Mouse (Mus musculus): Measurements from ENCODE around the gene Fto. TPM values are rescaled to one million over a fixed set of nuclear protein-coding genes. Genes with fewer than 3 reads are reported as not detected.

The Fto gene
- total RNA-seq, 2 experiments from 2014 or later = 122 to 128 TPM

DNA sequence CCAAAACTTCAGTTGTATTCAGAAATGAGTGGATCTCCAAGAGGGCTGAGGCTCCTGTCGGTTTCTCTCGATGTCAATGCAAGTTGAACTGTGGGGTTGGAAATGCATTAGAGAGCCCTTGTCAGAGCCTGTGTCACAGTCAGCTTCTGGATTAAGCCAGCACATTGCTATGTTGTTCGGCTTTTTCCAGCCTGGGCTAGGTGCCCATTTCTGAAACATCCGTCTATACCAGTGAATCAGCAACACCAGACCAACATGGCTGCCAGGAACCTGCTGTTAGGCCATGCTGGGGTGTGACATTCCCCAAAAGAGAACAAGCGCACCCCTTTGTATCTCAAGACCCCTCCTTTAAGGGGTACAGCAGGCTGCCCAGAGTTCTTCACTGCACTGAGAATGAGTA, 293.8 kb downstream of the Fto start:
- DNase-seq (ENCODE audit: extremely low spot score in 1 of 2, low spot score in 2 of 2) = no peak
- intact Hi-C loops (cut with DNase I) = no loop called here

DNA sequence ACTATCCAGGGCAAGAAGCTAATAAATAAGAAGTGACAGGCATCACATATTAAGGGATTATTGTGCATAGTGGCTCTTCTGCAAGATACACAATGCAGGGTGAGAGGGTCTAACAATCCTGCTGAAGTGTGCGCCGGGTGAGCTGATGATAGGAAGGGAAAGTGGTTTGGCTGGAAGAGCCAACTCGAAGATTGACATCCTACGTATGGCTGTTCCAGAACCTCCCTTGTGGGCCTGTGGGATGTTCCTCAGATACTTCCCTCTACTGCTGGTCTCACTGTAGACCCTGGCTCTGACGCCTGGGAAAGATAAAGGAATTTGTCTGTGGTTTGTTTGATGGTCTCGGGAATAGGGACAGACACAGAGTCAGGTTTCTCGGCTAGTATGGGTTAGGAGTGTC, 297.9 kb downstream of the Fto start:
- no peak for DNase-seq (ENCODE audit: extremely low spot score in 1 of 2, low spot score in 2 of 2)

DNA sequence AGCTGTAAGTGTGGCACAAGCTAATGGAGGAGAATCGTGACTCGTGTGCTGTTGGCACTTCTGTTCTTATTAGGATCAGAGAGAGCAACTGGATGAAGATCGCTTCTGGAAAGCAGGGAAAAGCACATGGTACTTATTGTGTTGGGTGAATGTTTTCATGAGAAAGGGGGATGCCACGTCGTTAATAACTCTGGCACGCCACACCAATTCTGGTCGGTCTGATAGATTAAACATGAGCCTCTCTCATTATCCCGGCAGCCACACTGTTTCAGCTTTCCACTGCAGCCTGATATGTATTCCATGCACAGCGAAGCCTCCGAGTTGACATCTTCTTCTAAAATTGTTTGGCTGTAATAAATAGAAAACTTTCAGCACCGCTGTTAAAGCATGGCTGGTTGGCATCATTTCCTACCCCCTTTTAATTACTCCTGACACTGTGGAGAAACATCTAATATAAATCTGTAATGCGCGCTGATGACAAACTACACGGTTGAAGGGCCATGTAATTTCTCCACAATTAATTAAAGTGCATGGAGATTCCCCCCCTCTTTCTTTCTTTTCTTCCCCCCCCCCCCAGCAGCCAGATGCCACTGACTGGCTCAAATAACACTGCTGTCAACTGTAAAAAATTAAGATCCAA, 298.5 kb downstream of the Fto start:
- intact Hi-C loops (cut with DNase I) = no loop called here
- no peak for DNase-seq (ENCODE audit: extremely low spot score in 1 of 2, low spot score in 2 of 2)

More for the DNA sequence above, 297.9 kb downstream of the Fto start:
- intact Hi-C loops (cut with DNase I) = no loop called here

GRCm38 (mm10) chr8:91612387-91613130, 299.2 kb downstream of the Fto start:
- DNase-seq (ENCODE audit: extremely low spot score in 1 of 2, low spot score in 2 of 2) = no peak
- intact Hi-C loops (cut with DNase I) = no loop called here

DNA sequence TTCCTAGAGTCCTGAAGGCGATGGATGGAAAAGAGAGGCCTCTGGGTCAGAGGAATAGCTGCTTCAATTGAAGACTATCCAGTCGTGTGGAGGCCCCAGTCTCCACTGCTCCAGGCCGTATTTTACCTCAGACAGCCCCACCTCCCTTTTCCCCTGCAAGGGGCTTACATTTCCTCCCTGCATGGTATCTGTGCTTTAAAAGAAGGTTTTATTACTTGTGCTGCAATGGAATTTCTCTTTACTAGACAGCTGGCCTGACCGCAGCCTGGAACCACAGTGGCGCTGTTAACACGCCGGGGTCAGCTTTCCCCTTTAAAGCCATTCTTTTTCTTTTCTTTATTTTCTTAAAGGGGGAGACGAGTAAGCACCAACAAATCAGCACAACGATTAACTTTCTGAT, 300.3 kb downstream of the Fto start:
- intact Hi-C loops (cut with DNase I) = no loop called here
- no peak for DNase-seq (ENCODE audit: extremely low spot score in 1 of 2, low spot score in 2 of 2)

DNA sequence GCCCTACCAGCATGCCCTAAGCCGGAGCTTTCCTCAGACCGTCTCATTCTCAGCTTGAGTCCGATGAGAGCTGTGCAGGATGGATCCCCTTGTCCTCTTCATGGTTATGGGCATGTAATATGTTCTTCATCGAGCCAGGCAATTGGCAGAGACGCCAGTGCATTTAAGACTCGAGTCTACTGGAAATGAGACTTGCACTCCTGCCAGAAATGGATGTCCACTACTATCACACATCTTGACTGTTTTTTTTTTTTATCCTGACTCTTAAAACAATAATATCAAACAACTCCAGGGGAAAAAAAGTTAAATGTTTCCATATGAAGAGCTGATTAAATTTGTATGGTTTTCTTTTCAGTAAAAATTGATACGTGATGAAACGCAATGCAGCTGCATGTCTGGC, 301.9 kb downstream of the Fto start:
- DNase-seq (ENCODE audit: extremely low spot score in 1 of 2, low spot score in 2 of 2) = no peak
- intact Hi-C loops (cut with DNase I) = no loop called here

DNA sequence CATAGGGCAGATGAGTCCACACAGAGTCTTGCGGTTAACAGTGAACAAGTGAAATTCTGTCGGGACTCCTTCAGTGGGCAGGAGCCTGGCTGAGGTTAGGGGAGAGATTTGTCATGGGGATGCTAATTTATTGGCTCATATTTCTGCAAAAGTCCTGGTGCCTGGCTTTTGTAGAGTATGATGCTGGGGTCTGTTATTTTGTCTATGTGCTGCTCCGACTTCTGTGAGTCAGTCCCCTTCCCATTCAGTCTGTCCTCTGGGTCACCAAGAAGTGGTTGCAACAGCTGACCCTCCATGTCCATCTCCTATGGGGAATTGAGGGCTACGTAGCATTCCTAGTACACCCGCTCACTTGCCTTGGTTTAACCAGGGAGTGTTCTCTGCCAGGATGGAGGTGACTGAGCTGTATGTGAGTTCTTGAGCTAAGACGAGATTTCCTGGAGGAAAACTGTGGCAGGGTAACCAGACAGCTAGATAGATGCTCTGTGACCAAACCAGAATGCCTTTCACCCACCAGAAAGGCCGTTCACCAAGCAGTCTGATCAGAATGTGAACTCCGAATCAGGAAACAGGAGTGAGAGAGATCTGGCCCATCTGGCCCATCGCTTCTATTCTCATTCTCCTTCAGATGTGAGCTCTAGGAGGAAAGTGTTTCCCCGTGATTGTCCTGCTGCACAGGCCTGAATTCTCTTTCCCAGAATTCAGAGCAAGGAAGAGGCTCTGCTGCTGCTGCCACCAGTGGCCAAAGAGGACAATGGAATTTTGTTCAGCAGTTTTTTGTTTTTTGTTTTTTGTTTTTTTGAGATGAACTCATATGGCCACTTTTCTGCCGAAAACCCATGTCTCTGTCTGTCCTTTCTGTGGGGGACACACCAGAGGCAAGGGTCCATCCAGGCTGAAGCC, 302.7 kb downstream of the Fto start:
- no peak for DNase-seq (ENCODE audit: extremely low spot score in 1 of 2, low spot score in 2 of 2)
- intact Hi-C loops (cut with DNase I) = no loop called here

GRCm38 (mm10) chr8:91617772-91618171, 304.4 kb downstream of the Fto start:
- DNase-seq (ENCODE audit: extremely low spot score in 1 of 2, low spot score in 2 of 2) = no peak
- intact Hi-C loops (cut with DNase I) = no loop called here

- intact Hi-C loops (cut with DNase I) = loop anchor here (10.0 kb wide), 1 partner anchor 732 kb away; the partner anchor contains the start of gene Irx5
- DNase-seq (ENCODE audit: extremely low spot score in 1 of 2, low spot score in 2 of 2) = no peak
These were observed 309.4 kb downstream of the Fto start for GRCm38 (mm10) chr8:91622757-91623156.

DNA sequence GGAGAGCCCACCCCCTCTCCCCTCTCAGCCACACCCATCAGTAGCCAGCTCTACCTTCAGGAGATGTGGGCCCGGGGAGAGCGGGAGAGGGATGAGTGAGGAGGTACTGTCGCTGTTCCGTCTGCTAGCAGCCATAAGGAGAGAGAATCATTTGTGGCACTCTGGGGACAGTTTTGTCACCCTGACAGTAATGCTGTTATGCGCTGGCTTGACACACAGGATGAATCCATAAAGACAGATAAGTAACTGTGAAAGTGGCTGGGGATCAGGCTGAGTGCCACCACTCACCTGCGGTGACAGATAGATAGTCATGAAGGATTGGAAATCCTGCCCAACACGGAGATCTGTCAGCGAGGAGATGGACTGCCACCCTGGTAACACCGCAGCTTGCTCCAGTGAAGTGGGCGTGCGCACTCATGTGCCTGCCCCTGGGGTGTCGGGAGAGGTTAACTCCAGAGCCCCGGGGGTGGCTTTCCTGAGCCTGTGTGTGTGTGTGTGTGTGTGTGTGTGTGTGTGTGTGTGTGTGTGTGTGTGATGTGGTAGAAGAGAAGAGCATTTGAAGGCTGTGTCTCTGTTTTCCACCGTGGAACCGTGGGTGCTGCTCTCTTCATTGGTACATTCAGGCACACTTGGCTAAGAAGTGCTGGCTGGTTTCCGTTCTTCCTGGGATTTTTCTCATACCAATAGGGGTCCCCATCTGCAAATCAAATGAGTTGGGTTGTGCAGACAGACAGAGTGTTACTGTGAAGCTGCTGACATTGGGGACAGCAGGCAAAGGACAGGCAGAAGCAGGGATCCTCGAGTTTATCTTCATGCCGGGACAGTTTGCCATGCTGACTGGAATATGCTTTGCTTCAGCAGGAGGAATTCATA, 312.6 kb downstream of the Fto start:
- peak in 1 of 2 experiments; percentile 33 for DNase-seq (ENCODE audit: extremely low spot score in 1 of 2, low spot score in 2 of 2)
- intact Hi-C loops (cut with DNase I) = loop anchor here (10.0 kb wide), 1 partner anchor 729 kb away; the partner anchor contains the start of gene Irx5

- intact Hi-C loops (cut with DNase I) = loop anchor here (10.0 kb wide), 1 partner anchor 725 kb away; the partner anchor contains the start of gene Irx5
- no peak for DNase-seq (ENCODE audit: extremely low spot score in 1 of 2, low spot score in 2 of 2)
These were observed 316.3 kb downstream of the Fto start for GRCm38 (mm10) chr8:91629594-91629993.

DNA sequence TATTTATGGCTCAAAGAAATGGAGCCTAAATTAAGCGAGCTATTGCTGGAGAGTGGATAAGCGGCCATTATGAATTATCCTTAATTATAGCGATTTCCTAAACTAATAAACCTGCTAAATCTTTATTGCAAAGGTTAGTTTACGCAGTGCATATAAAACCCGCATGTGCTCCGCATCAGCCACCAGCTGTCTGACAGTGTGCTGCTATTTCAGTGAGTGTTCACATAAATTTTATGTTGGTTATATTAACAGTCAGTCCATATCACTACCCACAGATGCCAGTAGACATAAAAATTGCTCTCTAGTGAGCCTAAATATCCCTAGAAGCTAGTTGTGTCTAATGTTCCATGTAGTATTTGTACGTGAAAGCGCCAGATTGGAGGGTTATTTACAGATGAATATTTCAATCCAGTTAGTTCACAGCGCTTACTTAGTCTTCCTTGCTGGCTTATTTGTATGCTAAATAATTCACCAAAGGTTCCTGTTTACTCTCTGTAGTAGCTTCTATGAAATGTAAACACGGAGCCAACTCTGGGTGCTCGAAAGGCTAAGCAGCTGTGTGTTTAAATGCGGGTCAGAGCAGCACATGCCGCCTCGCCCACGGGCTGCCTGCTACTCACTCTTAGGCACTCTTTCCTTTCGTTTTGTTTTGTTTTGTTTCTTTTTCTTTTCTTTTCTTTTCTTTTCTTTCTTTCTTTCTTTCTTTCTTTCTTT, 317.2 kb downstream of the Fto start:
- intact Hi-C loops (cut with DNase I) = no loop called here
- DNase-seq (ENCODE audit: extremely low spot score in 1 of 2, low spot score in 2 of 2) = no peak

DNA sequence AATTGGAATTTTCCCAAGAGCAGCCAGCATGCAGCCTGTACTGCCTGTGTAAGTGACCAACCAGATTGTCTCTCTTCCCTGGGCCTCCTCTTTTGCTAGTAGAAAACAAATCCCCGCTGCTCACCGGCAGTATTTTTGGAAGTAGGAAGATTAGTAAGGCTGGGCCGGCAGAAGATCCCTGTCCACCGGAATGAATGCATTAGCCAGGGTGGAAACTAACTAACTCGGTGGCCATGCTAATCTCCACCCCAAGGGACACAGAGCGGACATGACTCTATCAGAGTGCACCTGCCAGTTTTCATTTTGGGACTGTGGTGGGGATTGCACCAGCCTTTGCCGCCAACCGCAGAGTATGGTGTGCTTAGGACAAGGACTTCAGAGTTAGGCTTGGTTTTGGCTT, 319.1 kb downstream of the Fto start:
- DNase-seq (ENCODE audit: extremely low spot score in 1 of 2, low spot score in 2 of 2) = no peak
- intact Hi-C loops (cut with DNase I) = no loop called here

- intact Hi-C loops (cut with DNase I) = no loop called here
- no peak for DNase-seq (ENCODE audit: extremely low spot score in 1 of 2, low spot score in 2 of 2)
These were observed 322.1 kb downstream of the Fto start for GRCm38 (mm10) chr8:91635406-91635805.

- intact Hi-C loops (cut with DNase I) = no loop called here
- no peak for DNase-seq (ENCODE audit: extremely low spot score in 1 of 2, low spot score in 2 of 2)
These were observed 323.6 kb downstream of the Fto start for GRCm38 (mm10) chr8:91636887-91637286.

DNA sequence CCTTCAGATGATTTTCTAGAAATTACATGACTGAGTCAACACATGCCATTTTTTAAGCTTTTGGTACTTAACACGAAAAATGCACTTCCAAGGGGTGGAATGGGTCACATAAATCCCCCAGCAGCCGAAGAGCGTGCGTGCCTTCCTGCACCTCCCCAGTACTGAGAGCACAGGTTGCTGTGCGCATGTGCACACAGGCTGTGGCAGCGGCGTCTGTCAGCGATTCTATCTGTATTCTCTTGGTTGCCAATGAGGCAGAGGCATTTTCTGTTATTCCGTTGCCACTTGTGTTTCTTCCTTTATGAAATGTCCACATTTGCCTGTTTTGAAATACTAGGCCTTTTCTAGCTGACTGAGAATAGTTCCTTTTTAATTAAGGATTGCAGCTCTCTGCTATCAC, 324.4 kb downstream of the Fto start:
- no peak for DNase-seq (ENCODE audit: extremely low spot score in 1 of 2, low spot score in 2 of 2)
- intact Hi-C loops (cut with DNase I) = no loop called here

GRCm38 (mm10) chr8:91638256-91638655, 324.9 kb downstream of the Fto start:
- intact Hi-C loops (cut with DNase I) = no loop called here
- DNase-seq (ENCODE audit: extremely low spot score in 1 of 2, low spot score in 2 of 2) = no peak

- DNase-seq (ENCODE audit: extremely low spot score in 1 of 2, low spot score in 2 of 2) = no peak
- intact Hi-C loops (cut with DNase I) = no loop called here
These were observed 327.1 kb downstream of the Fto start for GRCm38 (mm10) chr8:91640471-91640870.

All from left cerebral cortex, postnatal 10 days (tissue).